Mouse (Mus musculus): ENCODE measurements at regions not wholly inside any gene's neighbourhood (a gene's known extent, or its start where the extent isn't known, plus 50 kb on each side); places are given as distances from the start of the nearest gene placed in this dataset.

DNA sequence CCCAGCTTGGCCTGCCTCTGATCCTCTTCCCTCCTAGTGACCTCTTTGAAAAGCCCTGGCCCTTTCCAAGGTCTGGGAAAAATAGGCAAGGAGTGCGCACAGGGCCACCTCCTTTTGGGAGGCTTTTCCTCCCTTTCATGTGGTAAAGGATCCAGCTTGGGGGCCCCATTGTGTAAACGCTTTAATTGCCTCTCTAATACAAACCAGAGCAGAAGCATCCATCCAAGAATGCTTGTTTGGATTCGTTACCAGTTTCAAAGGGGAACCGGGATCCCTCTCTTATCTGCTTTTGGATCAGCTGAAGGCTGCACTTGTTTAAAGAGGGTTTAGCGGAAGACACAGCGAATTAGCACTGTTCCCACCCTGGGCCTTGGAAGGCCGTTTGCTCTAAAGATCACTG, 109.3 kb upstream of the Cops8 start:
- TF ChIP-seq CTCF (IDR thresholded peaks at IDR 0.05): no peak
- no peak for TF ChIP-seq EP300 (IDR thresholded peaks at IDR 0.05)
